Mouse (Mus musculus) C2C12 (cell line): ENCODE measurements around the gene Tep1.

Experiments
- CTCF ChIP-seq: IDR thresholded peaks from one replicate; pipeline ENCODE4 v1.5.1; 2011; ENCODE audit not compliant: control insufficient read depth, insufficient read depth, insufficient read length
- MAX ChIP-seq: IDR thresholded peaks from one replicate; pipeline ENCODE4 v1.6.1; 2011; ENCODE audit warnings: mild to moderate bottlenecking, control low read depth
- MYOG ChIP-seq: IDR thresholded peaks from one replicate; pipeline ENCODE4 v1.6.1; 2011; ENCODE audit not compliant: control insufficient read depth, insufficient read length; ENCODE audit errors: extremely low read depth

GRCm38 (mm10) chr14:50876236-50876950 is 6.0 kb upstream of the Tep1 start:
- no peak for TF ChIP-seq CTCF
- no peak for TF ChIP-seq MYOG
- TF ChIP-seq MAX = no peak
